Mouse (Mus musculus): Measurements from ENCODE around the gene Elp4.

The Elp4 gene

GRCm38 (mm10) chr2:105668271-105669270 is 235.8 kb downstream of the Elp4 start, which contains the start of gene Pax6:
TSS of gene Pax6 (plus strand) at chr2:105668900.
- in situ Hi-C loops (cut with MboI; ENCODE audit: low pct_unique_long_range_greater_than_20kb in 1 of 2, low sequenced_read_pairs in 2 of 2, unreplicated experiment in 1 of 2): no loop called here

GRCm38 (mm10) chr2:105667626-105667950 is 236.8 kb downstream of the Elp4 start:
- in situ Hi-C loops (cut with MboI; ENCODE audit: low pct_unique_long_range_greater_than_20kb in 1 of 2, low sequenced_read_pairs in 2 of 2, unreplicated experiment in 1 of 2): no loop called here

- in situ Hi-C loops (cut with MboI; ENCODE audit: low pct_unique_long_range_greater_than_20kb in 1 of 2, low sequenced_read_pairs in 2 of 2, unreplicated experiment in 1 of 2): no loop called here
Measured at GRCm38 (mm10) chr2:105666763-105667625, 237.4 kb downstream of the Elp4 start.

- in situ Hi-C loops (cut with MboI; ENCODE audit: low pct_unique_long_range_greater_than_20kb in 1 of 2, low sequenced_read_pairs in 2 of 2, unreplicated experiment in 1 of 2): no loop called here
Measured at GRCm38 (mm10) chr2:105666331-105666730, 238.0 kb downstream of the Elp4 start.

- in situ Hi-C loops (cut with MboI; ENCODE audit: low pct_unique_long_range_greater_than_20kb in 1 of 2, low sequenced_read_pairs in 2 of 2, unreplicated experiment in 1 of 2): no loop called here
Measured at GRCm38 (mm10) chr2:105665491-105666250, 238.7 kb downstream of the Elp4 start.

- in situ Hi-C loops (cut with MboI; ENCODE audit: low pct_unique_long_range_greater_than_20kb in 1 of 2, low sequenced_read_pairs in 2 of 2, unreplicated experiment in 1 of 2): no loop called here
Measured at GRCm38 (mm10) chr2:105664996-105665395, 239.4 kb downstream of the Elp4 start.

- in situ Hi-C loops (cut with MboI; ENCODE audit: low pct_unique_long_range_greater_than_20kb in 1 of 2, low sequenced_read_pairs in 2 of 2, unreplicated experiment in 1 of 2): no loop called here
Measured at GRCm38 (mm10) chr2:105663101-105663511, 241.3 kb downstream of the Elp4 start.

GRCm38 (mm10) chr2:105662606-105663005 is 241.8 kb downstream of the Elp4 start:
- in situ Hi-C loops (cut with MboI; ENCODE audit: low pct_unique_long_range_greater_than_20kb in 1 of 2, low sequenced_read_pairs in 2 of 2, unreplicated experiment in 1 of 2): no loop called here

GRCm38 (mm10) chr2:105662121-105662520 is 242.2 kb downstream of the Elp4 start:
- in situ Hi-C loops (cut with MboI; ENCODE audit: low pct_unique_long_range_greater_than_20kb in 1 of 2, low sequenced_read_pairs in 2 of 2, unreplicated experiment in 1 of 2): no loop called here

- in situ Hi-C loops (cut with MboI; ENCODE audit: low pct_unique_long_range_greater_than_20kb in 1 of 2, low sequenced_read_pairs in 2 of 2, unreplicated experiment in 1 of 2): no loop called here
Measured at GRCm38 (mm10) chr2:105661623-105662066, 242.7 kb downstream of the Elp4 start.

GRCm38 (mm10) chr2:105660874-105661622 is 243.3 kb downstream of the Elp4 start:
- in situ Hi-C loops (cut with MboI; ENCODE audit: low pct_unique_long_range_greater_than_20kb in 1 of 2, low sequenced_read_pairs in 2 of 2, unreplicated experiment in 1 of 2): no loop called here

- in situ Hi-C loops (cut with MboI; ENCODE audit: low pct_unique_long_range_greater_than_20kb in 1 of 2, low sequenced_read_pairs in 2 of 2, unreplicated experiment in 1 of 2): no loop called here
Measured at GRCm38 (mm10) chr2:105659926-105660873, 244.2 kb downstream of the Elp4 start.

GRCm38 (mm10) chr2:105659350-105659749 is 245.0 kb downstream of the Elp4 start:
- in situ Hi-C loops (cut with MboI; ENCODE audit: low pct_unique_long_range_greater_than_20kb in 1 of 2, low sequenced_read_pairs in 2 of 2, unreplicated experiment in 1 of 2): no loop called here

- in situ Hi-C loops (cut with MboI; ENCODE audit: low pct_unique_long_range_greater_than_20kb in 1 of 2, low sequenced_read_pairs in 2 of 2, unreplicated experiment in 1 of 2): no loop called here
Measured at GRCm38 (mm10) chr2:105656456-105656855, 247.9 kb downstream of the Elp4 start.
